Mouse (Mus musculus): Measurements from ENCODE around the gene Loxl3. TPM values are rescaled to one million over a fixed set of nuclear protein-coding genes. Genes with fewer than 3 reads are reported as not detected.

Gene Loxl3
- total RNA-seq, 2 experiments from 2014 or later: 3.2 to 3.6 TPM

GRCm38 (mm10) chr6:83078324-83078858 lies 44.4 kb downstream of the Loxl3 start:
- intact Hi-C loops (cut with DNase I): no loop called here
- peak; percentile 100 for DNase-seq

DNA sequence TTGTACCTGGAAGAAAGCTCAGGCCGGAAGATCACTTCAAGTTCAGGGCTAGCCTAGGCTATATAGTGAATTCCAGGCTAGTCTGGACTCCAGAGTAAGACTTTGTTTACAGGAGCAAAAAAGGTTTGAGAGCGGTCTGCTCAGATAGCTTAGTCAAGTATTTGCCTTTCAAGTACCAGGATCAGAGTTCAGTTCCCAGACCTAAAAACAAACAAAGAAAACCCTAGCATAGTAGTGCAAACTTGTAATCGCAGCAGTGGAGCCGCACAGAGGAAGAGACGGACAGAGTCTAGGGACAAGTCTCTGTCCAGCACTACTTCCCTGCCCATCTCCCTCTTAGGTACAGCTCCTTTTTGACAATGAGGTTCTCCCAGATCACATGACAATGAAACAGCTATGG lies 46.2 kb downstream of the Loxl3 start:
- intact Hi-C loops (cut with DNase I): no loop called here
- DNase-seq: no peak

DNA sequence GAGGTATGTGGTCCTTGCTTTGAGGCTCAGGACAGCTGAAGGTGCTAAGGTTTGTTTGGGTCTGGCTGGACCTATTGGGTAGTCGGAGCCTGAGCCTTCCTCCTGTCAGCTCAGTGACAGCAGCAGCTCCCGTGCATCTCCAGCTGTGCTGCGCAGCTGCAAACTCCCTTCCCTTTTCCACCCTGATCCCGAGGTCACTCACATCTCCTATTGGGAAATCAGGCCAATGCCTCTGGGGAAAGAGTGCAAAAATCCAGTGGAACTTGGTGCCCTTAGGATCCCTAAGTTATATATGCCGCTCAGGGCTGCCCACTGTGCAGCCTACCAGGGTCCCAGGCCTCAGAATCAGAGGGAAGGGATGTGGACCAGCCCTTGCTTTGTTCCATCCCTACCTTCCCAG lies 49.5 kb downstream of the Loxl3 start:
- intact Hi-C loops (cut with DNase I): no loop called here
- no peak for DNase-seq

- intact Hi-C loops (cut with DNase I): no loop called here
- no peak for DNase-seq
Observed at GRCm38 (mm10) chr6:83084477-83084876, 50.5 kb downstream of the Loxl3 start.

DNA sequence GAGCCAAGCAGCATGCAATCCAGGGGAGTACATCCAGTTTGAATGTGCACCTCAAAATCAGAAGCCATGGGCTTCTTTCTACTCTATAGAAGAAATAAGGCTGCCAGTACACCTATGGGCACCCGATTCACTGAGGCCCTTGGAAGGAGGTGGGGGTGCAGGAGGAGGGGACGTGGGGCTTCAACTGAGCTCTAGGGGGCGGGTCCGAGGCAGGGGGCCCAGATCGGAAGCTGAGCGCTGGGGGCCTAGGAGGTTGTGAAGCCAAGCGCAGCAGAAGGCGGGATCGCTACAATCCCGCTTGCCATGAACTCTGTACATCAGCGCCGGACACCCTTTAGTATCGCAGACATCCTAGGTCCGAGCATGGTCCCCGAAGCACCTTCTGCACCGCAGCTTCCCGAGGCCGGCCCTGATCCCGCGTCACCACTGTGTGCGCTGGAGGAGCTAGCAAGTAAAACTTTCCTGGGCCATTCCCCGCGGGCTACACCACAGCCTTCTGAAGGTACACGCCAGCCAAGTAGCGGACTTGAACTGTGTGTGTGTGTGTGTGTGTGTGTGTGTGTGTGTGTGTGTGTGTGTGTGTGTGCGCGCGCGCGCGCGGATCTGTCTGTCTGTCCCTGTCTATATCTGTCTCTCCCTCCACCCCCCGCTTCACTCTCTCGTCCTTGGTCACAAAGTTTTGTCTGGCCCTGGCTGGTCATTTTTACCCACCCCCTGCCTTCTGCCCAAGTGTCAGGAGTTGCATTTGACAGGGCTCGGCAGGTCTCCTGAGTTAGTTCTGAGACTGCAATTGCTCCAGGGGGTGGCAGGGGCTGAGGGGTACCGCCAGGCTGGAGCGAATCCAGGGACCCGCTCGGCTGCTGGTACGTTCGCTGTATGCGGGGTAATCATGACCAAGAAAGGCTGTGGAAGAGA lies 52.4 kb downstream of the Loxl3 start, which contains the start of gene Lbx2:
Gene Lbx2 (plus strand): TSS at position 247 of the 915 bp plus-strand sequence.
- DNase-seq: no peak
- intact Hi-C loops (cut with DNase I): no loop called here

DNA sequence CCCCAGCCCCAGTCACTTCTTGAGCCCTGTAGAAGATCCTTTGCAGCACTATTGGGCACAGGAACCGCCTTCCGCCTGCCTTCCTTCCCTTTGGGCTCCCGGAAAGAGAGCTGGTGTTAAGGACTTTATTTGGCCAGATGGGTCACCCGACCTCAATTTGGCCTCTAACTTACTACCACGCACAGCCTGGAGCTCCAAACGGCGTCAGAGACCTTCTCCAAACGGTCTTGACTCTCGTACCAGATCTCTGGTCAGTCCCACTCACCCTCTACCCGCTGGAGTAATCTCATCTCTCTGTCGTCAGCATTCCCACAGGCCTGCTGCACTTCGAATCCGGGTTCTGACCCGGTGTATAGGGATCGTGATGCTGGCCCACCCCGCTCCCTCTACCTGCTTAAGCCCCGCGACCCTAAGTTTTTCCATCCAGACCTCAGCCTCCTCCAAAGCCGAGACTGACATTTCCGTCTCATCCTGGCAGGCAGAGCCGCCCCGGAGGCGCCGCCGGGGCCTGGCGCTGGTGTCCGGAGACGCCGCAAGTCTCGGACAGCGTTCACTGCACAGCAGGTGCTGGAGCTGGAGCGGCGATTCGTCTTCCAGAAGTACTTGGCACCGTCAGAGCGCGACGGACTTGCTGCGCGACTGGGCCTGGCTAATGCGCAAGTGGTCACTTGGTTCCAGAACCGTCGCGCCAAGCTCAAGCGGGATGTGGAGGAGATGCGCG lies 53.4 kb downstream of the Loxl3 start:
- no peak for DNase-seq
- intact Hi-C loops (cut with DNase I): no loop called here

GRCm38 (mm10) chr6:83087926-83088260 lies 53.9 kb downstream of the Loxl3 start:
- intact Hi-C loops (cut with DNase I): no loop called here
- no peak for DNase-seq

DNA sequence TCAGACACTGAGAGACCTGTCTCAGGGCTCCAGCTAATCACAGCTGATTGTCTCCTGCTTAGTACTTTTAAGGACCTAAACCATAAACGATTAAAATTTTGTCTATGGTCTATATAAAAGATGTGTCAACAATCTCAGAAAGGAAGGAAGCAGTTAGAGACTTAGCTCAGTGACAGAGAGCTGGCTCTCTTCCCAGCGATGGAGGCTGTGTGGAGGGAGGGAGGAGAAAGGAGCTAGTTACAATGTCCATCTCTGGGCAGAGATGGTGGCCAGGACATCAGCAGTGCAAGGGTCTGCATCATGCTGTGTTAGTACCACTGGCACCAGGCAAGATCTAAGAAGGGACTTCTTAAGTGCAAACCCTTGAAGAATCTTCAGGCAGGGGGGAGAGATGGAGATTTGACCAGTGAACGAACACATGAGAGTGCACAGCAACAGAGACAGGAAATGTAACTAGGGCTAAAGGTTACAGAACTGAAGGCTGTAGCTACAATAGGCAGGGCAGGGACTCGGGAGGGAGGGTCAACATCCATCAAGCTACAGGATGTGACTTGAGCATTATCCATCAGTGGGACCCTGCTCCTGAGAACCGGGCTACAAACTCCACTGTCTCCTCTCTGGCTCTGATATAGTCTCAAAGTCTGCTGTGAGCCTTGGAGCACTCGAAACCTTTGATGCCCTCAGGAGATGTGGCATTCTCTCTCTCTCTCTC lies 58.6 kb downstream of the Loxl3 start:
- DNase-seq: no peak
- intact Hi-C loops (cut with DNase I): no loop called here

GRCm38 (mm10) chr6:83095968-83096367 lies 62.0 kb downstream of the Loxl3 start:
- no peak for DNase-seq
- intact Hi-C loops (cut with DNase I): no loop called here

DNA sequence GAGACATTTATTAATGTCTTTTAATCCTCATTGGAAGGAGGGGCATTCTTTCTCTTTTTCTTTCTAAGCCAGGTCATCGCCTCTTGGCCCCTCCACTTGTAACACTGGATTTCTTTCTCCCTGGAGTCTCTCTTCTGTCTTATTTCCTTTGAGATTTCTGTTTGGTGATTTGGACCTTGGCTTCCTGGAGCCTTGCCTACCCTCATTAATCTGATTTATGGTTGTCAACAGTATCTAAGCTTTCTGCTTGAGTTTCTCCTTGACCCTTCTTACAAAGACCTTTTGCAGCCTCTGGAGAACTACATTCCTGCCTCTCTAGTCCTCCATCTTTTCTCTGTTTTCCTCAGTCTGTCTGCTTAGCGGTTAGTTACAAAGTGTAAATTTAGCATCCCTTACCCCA lies 64.4 kb downstream of the Loxl3 start:
- no peak for DNase-seq
- intact Hi-C loops (cut with DNase I): no loop called here

- intact Hi-C loops (cut with DNase I): loop anchor here (5.0 kb wide), 1 partner anchor 104 kb away; no protein-coding TSS in a partner anchor
- DNase-seq: peak; percentile 88
Observed at GRCm38 (mm10) chr6:83101316-83101687, 67.3 kb downstream of the Loxl3 start, which contains the start of the genes Ccdc142 and Gm42688. TSS of gene Ccdc142 (plus strand) at chr6:83101601. TSS of gene Gm42688 (plus strand) at chr6:83101617.

- intact Hi-C loops (cut with DNase I): loop anchor here (5.0 kb wide), 1 partner anchor 105 kb away; no protein-coding TSS in a partner anchor
- DNase-seq: peak; percentile 58
Observed at GRCm38 (mm10) chr6:83101688-83102556, 67.9 kb downstream of the Loxl3 start.

Small RNAs within 50 kb of the gene (microRNA-seq; reads per million reads assigned to microRNA genes)
- gene Mir3470a (not detected), gene Mir7040 (not detected)

Other genes with a start within 250 kb of the Loxl3 start
- 10 to 100 TPM; 51.3 to 54.0 TPM for gene Sema4f, start 94.4 kb upstream of the Loxl3 start, total RNA-seq (2021)
- gene M1ap, start 87.3 kb upstream of the Loxl3 start, total RNA-seq (2021): under 1 TPM in 1 of 2 experiments, not detected in 1; 0.44 TPM
- 1 to 10 TPM in 1 of 2 experiments, under 1 TPM in 1; 0.76 to 1.7 TPM for gene Dok1, start 702 bp upstream of the Loxl3 start, total RNA-seq (2021)
- 10 to 100 TPM; 94.8 to 98.5 TPM for gene Aup1, start 20.3 kb downstream of the Loxl3 start, total RNA-seq (2021)
- 10 to 100 TPM; 66.1 to 70.5 TPM for gene Htra2, start 21.1 kb downstream of the Loxl3 start, total RNA-seq (2021)
- under 1 TPM; 0.62 to 0.84 TPM for gene Dqx1, start 23.7 kb downstream of the Loxl3 start, total RNA-seq (2021)
- not detected for gene Tlx2, start 36.1 kb downstream of the Loxl3 start, total RNA-seq (2021)
- gene Pcgf1, start 43.7 kb downstream of the Loxl3 start, total RNA-seq (2021): 10 to 100 TPM; 16.8 to 23.3 TPM
- not detected for gene Lbx2, start 52.2 kb downstream of the Loxl3 start, total RNA-seq (2021)
- gene Ccdc142, start 67.4 kb downstream of the Loxl3 start, total RNA-seq (2021): 10 to 100 TPM; 12.0 to 18.4 TPM
- 10 to 100 TPM in 1 of 2 experiments, 1 to 10 TPM in 1; 9.7 to 11.3 TPM for gene Gm42688, start 67.4 kb downstream of the Loxl3 start, total RNA-seq (2021)
- 10 to 100 TPM; 58.4 to 60.7 TPM for gene Mrpl53, start 74.9 kb downstream of the Loxl3 start, total RNA-seq (2021)
- gene Mogs, start 81.3 kb downstream of the Loxl3 start, total RNA-seq (2021): 10 to 100 TPM; 27.2 to 33.2 TPM
- 10 to 100 TPM; 60.3 to 68.7 TPM for gene Wbp1, start 87.4 kb downstream of the Loxl3 start, total RNA-seq (2021)
- gene Ino80b, start 91.3 kb downstream of the Loxl3 start, total RNA-seq (2021): 10 to 100 TPM; 24.9 to 26.4 TPM
- gene Rtkn, start 101.3 kb downstream of the Loxl3 start, total RNA-seq (2021): 10 to 100 TPM; 12.3 to 15.2 TPM
- 10 to 100 TPM; 20.1 to 24.3 TPM for gene Wdr54, start 122.2 kb downstream of the Loxl3 start, total RNA-seq (2021)
- 10 to 100 TPM; 13.3 to 16.9 TPM for gene 1700003E16Rik, start 122.2 kb downstream of the Loxl3 start, total RNA-seq (2021)
- 100 to 1,000 TPM; 319 to 327 TPM for gene Dctn1, start 131.7 kb downstream of the Loxl3 start, total RNA-seq (2021)
- gene Slc4a5, start 185.7 kb downstream of the Loxl3 start, total RNA-seq (2021): under 1 TPM; 0.46 to 0.52 TPM

Measured in left cerebral cortex, postnatal 4 days (tissue).